Mouse (Mus musculus) thymus, postnatal 25 days (tissue): ENCODE results near the gene Erg.

Experiments used
- DNase-seq: peaks from one replicate; pipeline ENCODE4 v3.0.0; 2022

Erg gene

DNA sequence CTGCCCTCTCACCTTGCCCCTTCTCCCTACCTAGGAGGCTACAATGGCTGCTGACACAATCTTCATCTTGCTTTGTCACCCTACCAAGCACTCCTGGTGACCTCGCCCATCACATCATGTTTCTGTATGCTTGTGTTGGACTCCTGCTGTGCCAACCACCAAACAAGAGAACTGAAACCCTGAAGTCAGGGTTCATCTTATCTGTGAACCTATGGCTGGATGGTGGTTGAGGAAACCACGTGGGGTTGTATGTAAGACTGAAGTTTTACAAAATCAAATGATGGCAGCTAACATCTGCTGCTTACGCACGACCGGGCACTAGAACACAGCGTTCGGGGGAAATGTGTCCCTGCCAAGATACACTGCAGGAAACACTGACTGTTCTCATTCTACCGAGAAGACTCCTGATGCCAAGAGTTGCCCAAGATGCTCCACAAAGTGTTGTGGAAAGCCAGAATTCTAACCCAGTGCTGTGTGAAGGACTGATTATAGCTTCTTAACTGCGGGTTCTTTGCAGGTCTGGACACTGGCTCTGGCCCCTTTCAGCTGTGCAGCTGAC lies 201.7 kb downstream of the Erg start:
- no peak for DNase-seq

DNA sequence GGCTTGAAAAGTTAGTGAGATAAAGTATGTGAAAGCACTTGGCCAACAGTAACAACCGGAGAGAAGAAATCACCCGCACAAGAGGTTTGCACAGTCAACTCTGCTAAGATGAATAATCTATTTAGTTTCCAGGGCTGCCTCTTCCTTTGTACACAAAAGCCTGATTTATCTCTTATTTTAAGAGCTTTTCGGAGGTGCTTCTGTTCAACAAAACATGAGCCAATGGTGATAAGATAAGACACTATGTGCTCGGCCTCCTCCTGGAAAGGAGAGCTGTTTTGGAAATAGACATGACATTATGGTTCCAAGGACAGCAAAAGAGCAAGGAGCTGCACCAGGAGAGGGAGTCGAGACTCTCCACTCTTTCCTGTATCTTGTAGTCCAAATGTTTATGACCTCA lies 204.1 kb downstream of the Erg start:
- DNase-seq, result no peak

DNA sequence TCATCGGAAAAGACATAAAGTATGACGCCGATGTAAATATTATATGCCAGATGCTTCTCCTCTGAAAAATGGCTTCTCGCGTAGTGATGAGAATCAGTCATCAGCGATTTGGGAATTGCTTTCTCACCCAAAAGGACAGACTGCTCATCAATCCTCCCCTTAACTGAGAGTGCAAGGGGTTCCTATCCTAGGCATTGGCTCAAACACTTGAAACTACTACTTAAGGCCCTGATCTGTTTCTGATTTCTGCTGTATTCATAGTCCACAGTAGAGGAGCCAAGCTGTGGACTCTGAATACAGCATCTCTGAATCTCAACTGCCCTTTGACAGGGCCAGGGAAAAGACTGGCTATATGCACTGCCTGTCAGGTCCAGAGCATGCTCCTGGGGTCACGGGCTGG lies 209.6 kb downstream of the Erg start:
- DNase-seq, result no peak

DNA sequence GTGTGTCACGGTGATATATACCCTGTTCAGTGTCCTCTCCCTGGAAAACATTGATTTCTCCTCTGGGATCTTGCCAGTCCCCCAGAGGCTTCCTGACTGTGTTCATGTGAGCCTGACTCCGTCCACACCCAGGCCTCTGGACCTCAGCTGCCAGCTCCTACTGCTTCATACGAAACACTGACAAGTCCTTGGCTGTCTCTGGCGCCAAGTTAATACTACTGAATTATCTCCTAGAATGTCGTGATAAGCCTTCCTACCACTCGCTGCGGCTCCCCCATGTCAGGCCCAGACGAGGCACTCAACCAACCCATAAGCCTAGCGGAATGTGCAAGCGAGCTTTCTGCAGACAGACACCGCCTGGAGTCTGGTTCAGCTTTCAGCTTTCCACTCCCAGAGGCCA lies 210.0 kb downstream of the Erg start:
- no peak for DNase-seq

DNA sequence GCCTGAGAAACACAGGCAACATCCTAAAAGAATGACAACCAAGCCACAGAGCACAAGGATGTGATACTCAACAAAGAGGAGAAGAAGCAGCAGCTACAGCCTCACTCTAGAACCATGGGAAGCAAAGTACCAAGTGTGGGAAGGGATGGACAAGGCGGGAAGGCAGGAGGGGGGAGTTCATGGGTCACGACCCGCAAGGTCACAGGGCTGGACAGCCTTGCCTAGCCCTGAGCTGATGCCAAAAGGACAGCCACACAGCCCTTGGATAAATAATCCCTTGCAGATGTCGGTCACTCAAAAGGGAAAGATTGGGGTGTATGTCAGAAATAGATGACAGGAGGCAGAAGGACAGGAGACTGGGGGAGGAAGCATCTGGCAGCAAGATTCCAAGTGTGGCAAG lies 211.7 kb downstream of the Erg start:
- DNase-seq, result no peak

DNA sequence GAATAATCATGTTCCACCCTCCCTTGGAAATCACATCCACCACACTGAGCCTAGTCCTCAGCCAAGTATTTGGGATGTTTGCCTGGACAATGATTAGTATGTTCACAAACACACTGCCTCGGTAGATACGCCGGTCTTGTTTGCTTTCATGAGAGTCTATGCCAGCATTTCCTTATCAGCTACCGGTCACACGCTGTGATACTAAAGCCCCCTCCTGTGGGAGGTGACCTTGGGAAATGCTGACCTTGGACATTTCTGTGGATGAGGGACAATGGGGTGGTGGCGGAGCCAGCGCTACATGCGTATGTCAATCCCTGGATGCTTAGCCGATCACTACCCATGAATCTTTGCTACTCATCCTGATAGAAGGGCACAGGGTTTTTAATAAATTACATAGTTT lies 213.4 kb downstream of the Erg start:
- DNase-seq, result no peak

DNA sequence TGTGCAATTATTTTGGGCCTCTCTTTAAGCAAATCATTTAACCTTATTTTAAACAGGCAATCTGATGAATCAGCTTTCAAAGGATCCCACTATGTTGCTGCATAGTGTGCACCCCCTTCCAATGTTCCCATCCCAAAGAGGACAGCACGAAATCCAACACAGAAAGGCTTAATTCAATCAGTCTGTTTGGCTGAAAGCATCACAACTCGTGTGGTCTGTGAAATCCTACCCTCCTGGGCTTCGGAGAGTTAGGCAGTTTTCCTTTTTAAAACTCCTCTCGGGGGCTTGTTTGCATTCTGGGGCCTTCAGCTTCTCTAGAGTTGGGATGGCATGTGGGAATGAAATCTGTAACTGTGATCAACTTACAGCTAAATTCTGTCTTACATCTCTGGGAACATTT lies 214.7 kb downstream of the Erg start:
- DNase-seq, result no peak

DNA sequence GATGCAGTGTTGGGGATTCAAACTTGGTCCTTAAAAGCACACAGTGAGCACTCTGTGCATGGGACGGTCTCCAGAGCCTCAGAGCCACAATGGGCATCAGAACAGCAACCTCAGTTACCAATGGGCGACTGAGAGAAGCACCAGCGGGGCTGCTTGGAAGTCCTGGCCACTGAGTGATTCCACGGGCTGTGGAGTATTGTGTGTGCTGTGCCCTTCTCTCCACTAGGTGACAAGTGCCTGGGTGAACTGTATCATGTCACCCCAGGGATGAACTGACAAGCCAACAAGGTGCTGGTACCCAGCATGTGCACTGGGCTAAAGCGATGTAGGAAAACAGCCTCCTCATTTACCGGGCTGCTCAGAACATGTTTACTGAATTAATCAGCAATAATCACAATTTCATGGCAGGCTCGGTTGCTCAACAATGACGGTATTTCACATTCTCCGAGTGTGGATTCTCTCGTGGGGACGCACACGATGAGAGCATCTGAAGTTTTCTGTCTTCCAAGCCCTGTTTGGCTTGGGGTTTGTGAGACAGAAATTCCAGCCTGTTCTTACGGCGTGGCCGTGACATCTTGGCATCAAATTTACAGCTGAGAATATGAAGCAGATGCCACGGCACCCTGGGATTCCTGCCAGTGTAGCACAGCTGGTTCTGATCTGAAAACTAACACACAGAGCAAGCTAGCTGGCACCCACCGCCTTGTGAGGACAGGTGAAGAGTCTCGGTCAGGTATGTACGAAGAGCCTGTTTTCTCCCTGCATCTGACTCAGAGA lies 219.2 kb downstream of the Erg start:
- DNase-seq, result no peak

DNA sequence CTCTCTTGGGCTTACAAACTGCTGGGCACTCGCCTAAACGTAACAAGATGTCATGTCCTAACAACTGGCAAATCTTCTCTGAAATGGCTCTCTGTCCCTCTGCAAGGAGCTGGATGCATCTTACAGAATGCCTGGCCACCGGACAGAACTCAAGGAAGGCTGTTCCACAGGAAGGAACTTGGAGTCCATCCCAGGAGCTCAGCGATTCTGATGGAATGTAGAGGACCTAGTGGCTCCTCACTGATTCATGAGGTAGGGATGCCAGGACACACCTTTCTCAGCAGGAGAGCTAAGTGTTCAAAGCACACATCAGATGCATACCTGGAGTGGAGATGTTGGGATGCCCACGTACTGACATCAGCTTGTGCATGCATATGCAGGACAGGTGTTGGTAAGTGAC lies 221.2 kb downstream of the Erg start:
- DNase-seq, result no peak

DNA sequence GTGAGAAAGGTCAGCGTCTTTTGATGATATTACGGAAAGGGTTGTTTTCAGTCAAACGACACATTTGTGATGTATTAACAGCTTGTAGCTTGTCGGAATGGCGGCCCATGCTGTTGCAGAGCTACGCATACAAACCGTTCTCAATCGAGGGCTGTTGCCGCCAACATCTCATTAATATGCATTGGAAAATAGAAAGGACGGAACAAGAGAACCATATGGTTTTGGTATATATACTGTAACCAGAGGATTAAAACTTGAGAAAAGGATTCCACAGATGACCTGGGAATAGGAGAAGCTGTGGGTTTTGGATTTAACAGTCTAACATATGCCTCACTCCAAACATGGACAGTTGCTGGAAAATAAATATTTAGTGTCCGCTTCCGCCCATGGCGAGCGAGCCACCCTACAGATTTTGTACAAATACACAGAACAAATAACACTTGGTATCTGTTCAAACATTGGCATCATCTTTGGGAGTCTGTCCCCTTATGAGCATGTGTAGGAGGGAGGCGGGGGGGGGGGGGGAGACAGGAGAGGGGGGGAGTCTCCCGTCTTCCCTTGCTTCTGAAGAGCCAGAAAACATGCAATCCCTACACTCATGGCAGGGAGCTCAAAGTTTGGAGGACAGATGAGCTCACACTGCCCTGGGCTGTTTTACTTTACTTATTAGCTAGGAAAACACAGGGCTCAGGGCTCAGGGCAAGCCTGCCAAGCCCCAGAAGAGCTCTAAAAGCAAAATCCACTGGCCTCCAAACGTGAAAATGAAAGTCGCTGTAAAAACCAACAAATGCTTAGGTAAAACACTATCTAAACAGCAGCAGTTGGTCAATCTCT lies 222.5 kb downstream of the Erg start:
- DNase-seq, result no peak

DNA sequence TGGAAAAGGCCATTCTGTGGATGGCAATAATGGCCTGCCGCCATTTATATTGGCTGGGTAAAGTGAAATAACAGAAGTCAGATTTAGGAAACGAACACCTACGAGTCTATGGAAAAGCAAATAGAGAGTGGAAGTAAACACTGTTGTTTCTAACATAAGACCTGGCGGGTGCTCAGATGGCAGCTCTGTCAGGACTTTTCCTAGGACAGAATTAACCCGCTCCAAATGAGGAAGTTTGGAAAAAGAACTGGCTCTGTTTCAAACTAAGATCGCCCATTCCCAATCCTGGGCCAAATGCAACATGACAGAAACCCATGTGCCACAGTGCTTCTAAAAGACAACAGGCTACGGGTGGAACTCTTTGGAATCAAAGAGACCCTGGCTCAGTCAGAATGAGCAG lies 224.4 kb downstream of the Erg start:
- no peak for DNase-seq

DNA sequence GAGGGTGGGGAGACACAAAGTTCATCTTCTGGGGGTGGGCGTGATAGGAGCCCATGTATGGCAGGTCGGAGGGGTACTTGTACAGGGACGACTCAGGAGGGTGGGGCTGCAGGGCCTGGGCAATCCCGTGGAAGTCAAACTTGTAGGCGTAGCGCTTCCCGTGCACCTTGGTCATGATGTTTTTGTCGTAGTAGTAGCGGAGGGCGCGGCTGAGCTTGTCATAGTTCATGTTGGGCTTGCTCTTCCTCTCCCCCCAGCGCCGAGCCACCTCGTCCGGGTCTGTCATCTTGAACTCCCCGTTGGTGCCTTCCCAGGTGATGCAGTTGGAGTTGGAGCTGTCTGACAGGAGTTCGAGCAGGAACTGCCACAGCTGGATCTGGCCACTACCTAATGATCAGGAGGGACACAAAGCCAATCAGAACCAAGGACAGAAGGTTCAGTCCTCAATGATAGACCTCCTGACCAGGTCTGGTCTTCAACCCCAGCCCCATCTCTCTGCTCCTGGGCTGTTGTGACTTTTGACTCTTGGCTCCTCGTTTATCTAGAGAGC lies 225.4 kb downstream of the Erg start:
- no peak for DNase-seq

DNA sequence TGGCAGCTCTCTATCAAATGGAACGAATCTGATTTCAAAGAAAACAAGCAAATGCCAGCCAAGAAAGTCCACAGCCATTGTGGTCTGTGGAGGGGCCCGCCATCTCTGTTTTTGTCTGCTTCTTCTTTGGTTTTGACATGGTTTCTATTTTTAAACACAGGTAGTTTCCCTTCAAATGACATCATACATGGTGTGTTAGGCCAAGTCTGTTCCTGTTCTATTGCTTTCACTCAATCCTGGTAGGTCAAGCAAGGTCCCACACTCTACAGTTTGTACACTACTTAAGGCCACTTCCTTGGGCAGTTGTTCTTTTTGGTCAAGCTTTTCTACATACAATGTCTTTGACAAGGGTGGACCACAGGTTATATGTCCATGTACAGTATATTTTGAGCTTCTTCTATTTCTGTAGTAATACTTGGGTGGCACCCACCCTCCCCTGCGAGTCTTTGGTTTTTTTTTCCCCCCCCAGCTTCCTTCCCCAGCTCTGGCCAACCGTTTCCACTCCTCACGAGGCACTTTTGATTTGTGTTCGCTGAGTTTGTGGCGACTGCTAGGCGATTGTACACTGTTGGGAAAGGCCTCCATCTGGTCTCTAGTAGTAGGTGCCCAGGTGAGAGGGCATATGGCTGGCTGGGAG lies 226.1 kb downstream of the Erg start:
- no peak for DNase-seq

DNA sequence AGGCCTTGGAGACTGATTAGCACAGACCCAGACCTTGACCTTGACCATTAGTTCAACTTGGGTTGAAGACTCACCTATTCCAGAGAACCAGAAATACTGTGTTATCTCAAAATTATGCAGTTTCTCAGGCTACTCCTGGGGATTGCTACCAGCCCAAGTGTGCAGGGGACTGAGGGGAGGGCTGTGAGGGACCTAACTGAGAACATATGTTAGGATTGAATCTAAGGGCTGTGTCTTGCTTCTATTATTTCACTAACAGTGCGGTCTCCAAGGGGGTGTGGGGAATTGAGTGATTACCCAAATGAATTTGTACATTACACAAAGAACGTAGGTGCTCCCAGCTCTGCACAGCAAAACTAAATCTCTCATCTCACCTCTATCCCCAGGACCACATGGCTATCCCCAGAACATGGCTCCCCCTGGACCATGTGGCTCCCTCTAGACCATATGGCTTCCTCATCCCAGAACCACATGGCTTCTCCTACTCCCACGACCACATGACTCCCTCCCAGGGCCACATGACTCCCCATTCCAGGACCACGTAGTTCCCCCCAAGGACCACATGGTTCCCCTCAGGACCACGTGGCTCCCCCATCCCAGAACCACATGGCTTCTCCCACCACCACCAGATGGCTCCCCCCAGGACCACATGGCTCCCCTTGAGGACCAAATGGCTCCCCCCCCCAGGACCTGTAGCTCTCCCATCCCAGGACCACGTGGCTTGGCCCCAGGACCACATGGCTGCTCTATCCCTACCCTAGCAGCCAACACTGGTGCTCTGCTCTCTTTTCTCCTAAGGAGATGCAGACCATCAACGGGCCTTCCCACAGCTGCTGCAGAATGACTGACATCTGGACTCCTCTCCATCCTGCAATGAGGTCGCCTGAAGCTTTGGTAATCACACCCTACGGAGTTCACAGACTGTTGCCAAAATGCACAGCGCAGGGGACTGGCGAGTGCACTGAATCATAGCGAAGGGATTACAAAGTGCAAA lies 229.1 kb downstream of the Erg start:
- DNase-seq, result no peak

DNA sequence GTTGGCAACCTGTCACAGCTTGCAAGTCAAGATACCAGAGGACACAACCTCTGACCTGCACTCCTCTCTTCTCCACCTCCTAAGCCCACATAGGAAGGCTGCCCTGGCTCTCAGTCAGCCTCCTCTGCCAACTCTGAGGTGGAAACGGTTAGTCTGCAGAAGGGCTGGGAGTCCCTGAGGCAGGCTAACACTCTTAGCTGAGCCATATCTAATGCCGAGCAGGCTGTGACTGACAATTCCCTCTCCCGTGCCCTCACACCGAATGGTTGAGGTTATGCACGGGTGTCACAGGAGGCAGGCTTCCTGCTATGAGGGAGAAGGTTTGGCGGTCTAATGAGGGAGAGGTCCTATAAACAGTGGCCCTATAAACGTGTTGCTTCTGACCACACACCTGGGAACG lies 232.6 kb downstream of the Erg start:
- DNase-seq, result no peak

DNA sequence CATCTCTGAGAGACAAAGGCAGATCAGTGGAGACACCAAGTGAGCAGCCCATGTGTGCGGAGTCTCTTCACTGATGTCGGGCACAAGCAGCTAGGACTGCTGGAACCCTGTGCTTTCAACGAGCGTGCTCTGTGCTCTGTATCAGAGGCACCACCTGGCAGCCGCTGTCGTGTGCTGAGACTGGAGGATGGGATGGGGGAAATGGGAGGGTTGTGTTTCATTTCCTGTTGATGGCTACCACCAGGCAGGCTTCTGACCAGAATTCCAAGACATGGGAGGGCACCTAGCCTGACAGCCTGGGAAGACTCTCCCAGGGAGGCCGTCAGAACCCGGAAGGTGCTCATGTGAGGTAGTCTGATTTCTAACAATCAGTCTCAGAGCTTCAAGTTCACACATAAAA lies 234.1 kb downstream of the Erg start:
- DNase-seq, result no peak

DNA sequence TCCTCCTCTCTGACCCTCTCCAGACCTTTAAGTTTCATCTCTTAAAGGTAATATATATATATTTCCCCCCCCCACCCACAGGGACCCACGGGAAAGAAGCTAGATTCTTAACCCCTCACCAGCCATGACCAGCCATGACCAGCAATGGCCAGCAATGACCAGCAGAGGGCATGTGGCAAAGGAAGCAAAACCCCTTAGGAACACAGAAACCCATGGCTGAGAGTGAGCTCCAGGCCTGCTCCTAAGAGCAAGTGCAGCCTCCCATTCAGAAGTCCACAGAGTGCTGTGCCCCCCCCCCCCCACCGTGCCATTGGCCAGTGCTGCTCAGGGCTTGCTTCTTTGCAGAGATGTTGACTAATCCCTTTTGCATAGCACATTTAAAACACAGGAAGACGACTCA lies 235.9 kb downstream of the Erg start:
- DNase-seq, result peak; percentile 62

DNA sequence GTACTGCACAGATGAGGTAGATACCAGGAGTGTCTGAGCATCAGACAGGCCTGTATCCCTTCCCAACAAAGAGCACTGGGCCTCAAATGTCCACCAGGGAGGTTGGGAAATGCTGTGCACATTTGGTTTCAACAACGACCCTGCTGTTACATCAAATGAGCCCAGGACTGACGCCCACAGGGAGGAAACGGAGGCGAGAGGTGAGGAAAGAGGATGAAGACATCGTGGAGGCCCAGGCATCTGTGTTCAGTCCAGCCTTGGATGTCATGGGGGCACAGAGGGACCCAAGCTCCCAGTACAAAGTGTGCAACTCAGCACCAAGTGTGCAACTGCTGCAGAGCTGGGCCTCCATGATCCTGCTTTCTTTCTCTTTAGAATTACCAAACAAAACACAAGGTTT lies 236.6 kb downstream of the Erg start:
- DNase-seq, result no peak

DNA sequence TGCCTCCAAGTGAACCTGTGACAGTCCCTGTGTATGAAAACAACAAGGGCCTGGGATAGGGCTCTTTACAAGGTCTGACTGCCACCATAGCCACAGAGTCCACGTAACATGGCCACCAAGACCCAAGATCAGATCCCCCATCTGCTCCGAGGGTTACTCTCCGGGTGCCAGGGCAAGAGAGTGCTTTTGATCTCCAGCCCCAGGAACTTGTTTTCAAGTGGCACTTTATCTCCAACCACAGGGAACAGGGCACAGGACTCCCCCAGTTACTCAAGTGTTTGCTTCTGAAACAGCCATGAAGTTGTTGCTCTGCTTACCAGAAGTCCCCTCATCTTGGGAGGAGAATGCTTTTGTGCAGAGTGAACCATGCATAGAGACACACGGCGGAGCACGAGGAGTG lies 237.0 kb downstream of the Erg start:
- no peak for DNase-seq

DNA sequence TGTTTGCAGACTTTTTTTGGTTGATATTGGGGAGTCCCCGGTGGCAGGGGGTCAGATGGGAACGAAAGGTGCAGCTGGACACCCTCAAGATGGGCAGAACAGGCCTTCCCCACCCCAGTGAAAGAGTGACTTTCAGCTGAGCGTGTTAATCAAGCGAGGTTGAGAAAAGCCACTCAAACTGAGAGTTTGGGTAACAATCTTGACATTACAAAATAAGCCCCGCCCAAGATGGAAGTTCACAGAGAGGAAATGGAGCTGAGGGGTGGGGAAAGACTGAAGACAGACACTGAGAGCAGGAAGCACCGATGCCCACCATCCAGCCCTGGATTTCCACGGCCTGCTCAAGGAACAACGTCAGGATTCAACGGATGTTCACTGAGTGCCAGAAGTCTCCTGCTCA lies 237.8 kb downstream of the Erg start:
- no peak for DNase-seq

DNA sequence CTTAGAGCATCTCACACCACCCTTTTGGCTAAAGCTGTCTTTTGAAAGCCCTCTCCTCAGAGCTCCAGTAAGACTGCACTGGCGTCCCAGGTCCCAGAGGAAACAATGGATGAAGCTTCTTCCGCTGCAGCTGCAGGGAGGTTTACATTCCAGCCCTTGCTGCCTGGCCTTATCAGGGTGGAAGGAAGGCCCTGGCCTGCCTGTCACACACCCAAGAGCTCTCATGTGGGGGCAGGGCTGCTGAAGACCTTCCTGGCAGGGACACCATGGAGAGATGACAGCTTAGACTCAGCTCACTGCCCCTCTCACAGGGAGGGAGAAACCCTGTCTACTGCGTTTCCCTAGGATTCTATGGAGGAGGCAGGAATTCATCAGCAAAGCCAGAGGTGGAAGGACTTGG lies 239.2 kb downstream of the Erg start:
- no peak for DNase-seq

DNA sequence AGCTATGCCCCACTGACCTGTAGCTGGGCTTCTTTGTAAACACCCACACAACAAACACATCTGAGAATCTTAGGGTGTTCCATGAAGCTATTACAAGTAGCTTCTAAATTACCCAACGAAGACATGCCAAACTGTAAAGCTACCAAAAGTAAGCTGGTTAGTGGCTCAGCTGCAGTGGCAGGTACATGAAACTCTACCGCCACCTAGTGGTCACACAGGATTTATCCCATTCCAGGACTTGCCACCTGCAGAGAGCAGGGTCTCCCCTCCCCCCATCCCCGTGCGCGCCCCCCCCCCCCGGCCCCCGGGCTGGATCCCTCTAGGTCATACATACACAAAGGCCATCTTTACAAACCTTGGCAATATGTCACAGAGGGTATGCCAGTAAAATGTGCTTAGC lies 240.5 kb downstream of the Erg start:
- DNase-seq, result peak; percentile 77
